Mouse (Mus musculus) left cerebral cortex, postnatal 4 days (tissue): ENCODE measurements around the gene Hepacam2. TPM values are rescaled to one million over a fixed set of nuclear protein-coding genes. Genes with fewer than 3 reads are reported as not detected.
"Not testable (repeated sequence)": the region's sequence is repeated elsewhere in the genome, so short reads cannot be mapped to it uniquely, and the experiment has no call there.

Experiments used
- DNase-seq: peaks from one replicate; pipeline ENCODE4 v3.0.0-alpha.2; 2022
- intact Hi-C: fragments of 180-260 bp; cut with DNase I; formaldehyde crosslinking; loops from one replicate; pipeline ENCODE4 v1.15.1; 2025
- total RNA-seq, 2 experiments: library from RNA; stranded (reverse); gene quantifications; 2 replicates each; pipeline ENCODE4 v1.2.3; 2021

Gene Hepacam2
- total RNA-seq: under 1 TPM; 0.77 to 0.80 TPM

DNA sequence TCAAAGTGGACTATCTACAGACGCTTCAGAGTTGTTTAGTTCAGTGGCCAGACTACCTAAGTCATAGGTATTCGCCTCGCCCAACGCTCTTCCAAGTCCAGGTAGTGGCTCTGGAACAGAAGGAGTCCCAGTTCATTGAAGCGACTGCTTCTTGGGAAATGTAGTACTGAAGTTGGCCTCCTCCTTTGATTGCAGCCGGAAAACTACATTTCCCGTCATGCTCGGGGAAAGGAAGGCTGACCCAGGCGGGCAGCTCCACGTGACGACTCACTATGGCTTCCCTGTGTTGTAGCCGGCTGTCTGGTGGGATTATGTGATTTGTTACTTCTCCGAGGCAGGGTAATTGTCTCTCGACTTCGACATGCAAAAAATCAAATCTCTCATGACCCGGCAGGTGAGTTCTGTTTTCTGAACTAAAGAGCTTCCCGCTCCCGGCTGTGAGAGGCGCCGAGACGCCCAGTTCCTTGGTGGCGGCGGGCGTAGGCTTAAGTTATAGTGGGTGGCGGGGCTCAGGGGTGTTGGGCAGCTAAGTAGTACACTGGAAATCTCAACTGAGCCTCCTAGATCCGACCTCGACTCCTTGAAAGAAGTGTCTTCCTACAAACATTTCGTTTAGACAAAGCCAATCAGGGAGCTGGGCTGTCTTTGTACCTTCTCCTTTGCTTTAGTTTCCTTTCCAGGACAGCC, at the start of gene Hepacam2, which contains the start of gene Vps50:
Gene Hepacam2, minus strand, starts transcription at position 137 of the 687 bp plus-strand sequence.
Gene Vps50, plus strand, starts transcription at position 221 of the 687 bp plus-strand sequence.
- DNase-seq: peak; percentile 88
- intact Hi-C loops: no loop called here

DNA sequence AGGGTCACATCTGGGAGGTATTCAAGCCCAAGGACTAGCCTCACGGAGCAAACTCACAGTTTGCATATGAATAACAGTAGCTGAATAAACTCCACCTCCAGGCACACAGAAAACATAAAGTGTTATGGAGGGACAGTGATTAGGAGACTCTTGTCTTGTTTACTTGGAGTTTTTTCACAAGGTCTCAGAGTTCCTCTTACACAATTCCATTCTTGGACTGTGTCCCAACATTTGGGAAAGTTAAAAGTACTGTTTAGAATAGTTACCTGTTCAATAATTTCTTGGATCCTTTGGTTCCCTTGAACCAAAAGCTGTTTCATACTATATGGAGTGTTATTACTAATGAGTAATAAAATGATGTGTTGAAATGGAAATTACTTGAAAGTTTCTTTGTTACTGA, 46.9 kb upstream of the Hepacam2 start:
- intact Hi-C loops: no loop called here
- no peak for DNase-seq

DNA sequence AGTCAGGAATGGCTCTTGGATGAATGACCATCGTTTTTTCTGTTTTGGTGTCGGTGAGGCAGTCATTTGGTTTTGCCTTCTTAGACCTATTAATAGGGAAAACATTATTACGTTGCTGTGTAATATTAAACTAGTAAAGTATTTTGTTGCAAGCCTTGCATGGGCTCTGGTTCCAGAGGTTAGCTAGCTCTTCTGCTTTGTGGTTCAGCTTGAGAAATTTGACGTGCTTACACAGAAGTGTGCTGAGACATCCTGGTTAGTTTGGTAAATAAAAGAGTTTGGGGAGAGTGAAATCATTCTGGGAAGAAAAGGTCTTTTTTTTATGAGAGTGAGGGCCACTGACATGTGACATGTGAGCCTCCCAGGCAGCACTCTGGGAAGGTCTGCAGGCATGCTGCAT, 45.8 kb upstream of the Hepacam2 start:
- DNase-seq: no peak
- intact Hi-C loops: no loop called here

DNA sequence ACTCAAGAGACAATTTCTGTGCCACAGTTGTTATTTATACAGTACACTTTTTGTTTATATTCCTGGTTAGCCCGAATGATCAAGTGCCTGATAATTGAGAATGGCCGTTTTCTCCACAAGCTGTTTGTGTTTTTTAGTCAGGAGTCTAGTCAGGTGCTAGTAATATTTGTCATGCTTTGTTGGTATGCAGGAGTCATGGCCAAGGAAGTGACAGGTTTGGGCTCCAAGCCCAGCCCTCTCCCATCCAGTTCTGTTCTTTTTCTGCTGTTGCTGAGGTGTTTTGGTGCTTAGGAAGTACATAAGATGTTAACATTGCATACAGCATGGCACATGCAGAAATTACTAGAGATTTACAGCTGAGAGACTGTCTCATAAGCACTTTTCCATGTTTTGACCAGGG, 41.4 kb upstream of the Hepacam2 start:
- intact Hi-C loops: no loop called here
- DNase-seq: no peak

DNA sequence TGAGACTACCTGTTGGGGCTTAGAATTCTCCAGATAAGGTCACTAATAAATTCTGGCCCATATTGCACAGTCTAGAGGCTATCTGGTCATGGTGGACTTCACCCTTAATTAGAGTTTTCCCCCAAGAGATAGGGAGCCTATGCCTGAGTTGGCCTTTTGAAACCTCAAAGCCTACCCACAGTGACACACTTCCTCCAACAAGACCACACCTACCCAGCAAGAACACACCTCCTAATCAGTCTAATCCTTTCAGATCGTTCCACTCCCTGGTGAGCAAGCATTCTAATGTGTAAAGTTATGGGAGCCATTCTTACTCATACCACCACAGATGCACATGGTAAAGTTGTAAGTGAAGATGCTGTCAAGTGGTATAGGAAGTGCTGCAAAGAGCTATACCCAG, 38.0 kb upstream of the Hepacam2 start:
- intact Hi-C loops: no loop called here

DNA sequence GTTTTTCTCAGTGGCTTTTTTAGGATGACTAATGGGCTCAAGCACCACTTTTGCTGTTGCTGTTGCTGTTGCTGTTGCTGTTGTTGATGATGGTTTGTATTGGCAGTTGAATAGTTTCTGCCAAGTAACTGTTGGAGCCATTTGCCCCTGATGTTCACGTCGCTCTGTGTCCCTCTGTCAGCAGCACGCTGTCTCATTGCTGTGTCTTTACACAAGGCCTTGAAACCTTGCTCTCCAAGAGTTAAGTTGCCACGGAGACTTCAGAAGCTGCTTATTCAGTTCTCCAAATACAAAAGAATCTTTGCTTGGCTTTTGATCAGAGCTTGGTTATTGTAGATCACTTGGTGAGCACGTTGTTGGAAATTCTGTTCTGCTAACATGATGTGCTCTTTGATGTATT, 33.3 kb upstream of the Hepacam2 start:
- no peak for DNase-seq
- intact Hi-C loops: no loop called here

More for the DNA sequence above, 38.0 kb upstream of the Hepacam2 start:
- DNase-seq: no peak

DNA sequence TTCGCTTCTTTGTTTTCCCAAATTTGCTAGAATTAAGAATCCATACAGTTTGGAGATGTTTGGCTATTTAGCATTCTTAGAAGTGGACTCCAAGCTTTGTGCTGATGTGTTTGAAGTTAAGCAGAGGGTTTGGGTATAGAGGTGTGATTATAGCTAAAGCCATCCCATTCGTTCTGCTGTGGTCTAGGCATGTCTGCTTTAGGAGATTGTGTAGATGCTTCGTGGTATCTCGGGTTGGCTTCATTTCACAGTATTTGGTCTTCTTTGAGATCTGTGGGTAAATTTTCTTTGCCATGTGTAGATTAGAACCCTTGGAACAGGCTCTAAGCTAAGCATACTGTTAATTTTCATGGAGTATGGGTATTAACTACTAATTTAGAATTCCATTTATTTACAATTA, 30.1 kb upstream of the Hepacam2 start:
- no peak for DNase-seq

DNA sequence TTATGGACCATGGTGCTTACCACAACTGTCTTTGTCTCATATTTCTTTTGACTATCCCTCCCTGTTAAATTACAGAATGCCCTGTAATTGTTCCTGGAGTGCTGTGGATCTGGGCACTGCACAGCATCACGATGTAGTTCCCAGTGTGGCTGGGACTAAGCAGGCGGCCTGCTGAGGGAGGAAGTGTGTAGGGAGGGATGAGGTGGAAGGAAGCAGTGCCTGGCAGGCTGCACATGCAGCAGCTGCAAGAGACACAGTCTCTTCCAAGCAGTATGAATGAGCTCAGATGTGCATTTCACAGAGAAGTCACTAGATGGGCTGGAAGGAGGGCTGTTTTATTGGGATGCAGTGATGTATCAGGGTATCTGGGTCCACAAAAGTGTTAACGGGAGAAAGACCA, 14.5 kb upstream of the Hepacam2 start:
- intact Hi-C loops: loop anchor here (5.0 kb wide), 1 partner anchor 1870 kb away; the partner anchor contains the start of gene Asb4

More for the DNA sequence above, 30.1 kb upstream of the Hepacam2 start:
- intact Hi-C loops: no loop called here

DNA sequence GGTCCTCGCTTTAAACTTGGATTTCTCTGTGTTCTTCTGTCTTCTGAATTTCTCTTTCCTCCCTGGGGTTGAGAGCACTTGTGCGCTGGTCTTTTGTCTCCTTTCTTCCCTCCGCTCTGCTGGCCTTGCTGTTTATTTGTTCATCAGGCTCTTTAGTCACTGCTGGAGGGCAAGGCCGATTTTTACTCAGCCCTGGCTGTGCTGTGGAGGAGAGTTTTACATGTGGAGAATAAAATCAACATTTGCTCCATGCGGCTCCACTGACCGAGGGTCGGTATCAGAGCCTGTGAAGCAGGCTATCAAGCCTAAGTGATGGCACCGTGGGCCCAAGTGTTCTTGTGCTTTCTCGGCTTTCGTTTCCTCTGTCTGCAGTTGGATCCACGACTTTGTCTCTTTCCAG, 13.5 kb upstream of the Hepacam2 start:
- intact Hi-C loops: loop anchor here (5.0 kb wide), 1 partner anchor 1871 kb away; the partner anchor contains the start of gene Asb4
- peak; percentile 39 for DNase-seq

More for the DNA sequence above, 14.5 kb upstream of the Hepacam2 start:
- peak; percentile 68 for DNase-seq

DNA sequence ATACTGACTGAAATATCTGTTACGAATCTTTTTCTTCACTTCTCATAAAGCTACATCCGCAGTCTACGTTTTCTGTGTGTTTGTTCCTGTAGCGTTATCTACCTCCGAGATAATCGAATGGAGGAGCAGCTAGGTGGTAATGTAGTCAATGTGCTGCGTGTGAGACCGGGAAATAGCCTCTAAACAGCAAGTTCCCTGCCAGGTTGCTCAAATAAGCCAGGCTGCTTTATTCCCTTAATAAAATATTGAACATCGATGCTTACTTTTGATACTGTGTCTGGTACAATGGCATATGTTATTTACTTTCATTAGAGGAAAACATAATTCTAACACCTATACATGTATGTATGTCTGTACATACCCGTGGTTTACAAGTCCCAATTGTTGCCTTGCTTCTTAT, 13.0 kb upstream of the Hepacam2 start:
- DNase-seq: no peak
- intact Hi-C loops: loop anchor here (5.0 kb wide), 1 partner anchor 1871 kb away; the partner anchor contains the start of gene Asb4

DNA sequence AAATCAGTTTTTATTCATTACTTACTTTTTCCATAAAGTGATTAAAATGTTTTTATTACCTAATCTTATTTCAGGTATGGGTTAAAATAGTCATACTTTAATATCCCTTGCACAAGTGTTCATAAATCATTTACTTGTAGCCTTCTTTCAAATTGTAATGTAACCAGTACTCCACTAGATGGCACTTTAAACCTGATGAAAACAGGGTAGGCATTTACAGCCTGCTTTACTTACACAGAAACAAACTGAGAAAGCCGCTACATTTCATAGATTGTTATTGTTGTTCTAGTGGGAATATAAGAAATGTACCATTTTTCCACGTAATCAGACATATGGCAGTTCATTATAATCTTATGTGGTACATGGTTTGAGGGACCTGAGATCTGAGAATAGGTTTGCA, 11.7 kb upstream of the Hepacam2 start:
- intact Hi-C loops: loop anchor here (5.0 kb wide), 2 partner anchors 1603 to 1873 kb away; partner anchors contain the start of gene Asb4
- DNase-seq: no peak

DNA sequence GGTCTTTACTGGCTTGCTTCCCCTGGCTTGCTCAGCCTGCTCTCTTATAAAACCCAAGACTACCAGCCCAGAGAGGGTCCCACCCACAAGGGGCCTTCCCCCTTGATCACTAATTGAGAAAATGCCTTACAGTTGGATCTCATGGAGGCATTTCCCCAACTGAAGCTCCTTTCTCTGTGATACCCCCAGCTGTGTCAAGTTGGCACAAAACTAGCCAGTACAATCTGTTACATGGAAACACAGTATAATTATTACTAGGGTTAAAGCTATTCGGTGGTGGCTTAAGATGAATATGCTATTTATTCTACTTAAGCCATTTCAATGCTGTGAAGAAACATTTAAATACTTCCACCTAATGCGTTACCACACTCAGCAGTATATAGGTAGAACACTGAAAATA, 10.1 kb upstream of the Hepacam2 start:
- not testable (repeated sequence) for DNase-seq
- intact Hi-C loops: loop anchor here (5.0 kb wide), 1 partner anchor 1604 kb away; no protein-coding TSS in a partner anchor

DNA sequence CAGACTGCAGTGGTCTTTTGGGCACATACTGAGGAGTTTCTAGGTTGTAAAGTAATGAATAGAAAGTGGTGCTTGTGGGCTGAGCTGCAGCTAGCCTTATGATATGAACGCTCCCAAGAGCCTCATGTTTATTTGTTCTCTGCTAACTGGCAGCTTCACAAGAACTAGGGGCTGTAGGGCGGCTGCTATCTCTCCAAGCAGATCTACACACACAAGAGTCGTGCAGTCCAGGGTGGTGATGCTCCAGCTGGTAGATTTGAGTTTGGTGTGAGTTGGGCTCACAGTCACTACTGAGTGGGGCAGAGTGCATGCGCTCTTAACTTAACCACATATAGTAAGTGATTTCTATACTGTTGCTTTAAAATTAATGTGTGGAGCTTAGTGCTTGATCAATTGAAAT, 9.0 kb upstream of the Hepacam2 start:
- no peak for DNase-seq
- intact Hi-C loops: loop anchor here (5.0 kb wide), 1 partner anchor 1605 kb away; no protein-coding TSS in a partner anchor

DNA sequence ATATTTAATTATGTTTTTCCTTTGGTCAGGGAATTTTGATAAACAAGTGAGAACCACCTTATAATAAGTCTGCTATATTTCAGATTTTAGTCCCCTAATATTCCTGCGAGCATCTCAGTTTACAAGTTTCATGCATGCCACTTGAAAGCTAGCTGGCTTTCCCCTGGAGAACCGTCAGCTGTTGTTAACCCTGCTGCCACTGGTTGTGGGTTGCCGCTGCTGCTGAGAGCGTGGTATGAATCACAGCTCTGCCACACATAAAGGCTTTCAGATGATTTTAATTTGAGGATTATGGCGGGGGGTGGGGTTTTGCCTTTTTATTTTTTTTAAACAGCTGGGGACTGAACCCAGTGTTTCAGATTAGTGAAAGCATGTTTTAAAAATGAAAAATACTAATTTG, 7.2 kb upstream of the Hepacam2 start:
- intact Hi-C loops: loop anchor here (5.0 kb wide), 1 partner anchor 1607 kb away; no protein-coding TSS in a partner anchor
- DNase-seq: no peak

DNA sequence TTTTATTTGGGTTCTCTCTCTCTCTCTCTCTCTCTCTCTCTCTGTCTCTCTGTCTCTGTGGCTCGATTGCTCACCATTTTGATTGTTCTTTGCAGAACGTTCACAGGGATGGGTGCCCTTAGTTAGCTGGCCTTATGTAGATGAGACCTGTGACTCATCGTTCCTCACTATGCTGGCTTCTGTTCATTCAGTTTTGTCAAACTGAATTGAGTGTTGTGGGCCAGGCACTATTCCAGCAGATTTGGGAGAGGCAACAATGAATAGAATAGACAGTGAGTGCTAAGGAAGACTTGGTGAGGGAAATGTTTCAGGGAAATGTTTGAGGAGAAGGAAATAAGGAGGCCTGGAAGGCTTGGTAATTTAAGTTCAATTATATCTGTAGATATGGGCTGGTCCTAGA, 2.2 kb upstream of the Hepacam2 start:
- no peak for DNase-seq
- intact Hi-C loops: loop anchor here (5.0 kb wide), 1 partner anchor 1237 kb away; no protein-coding TSS in a partner anchor

DNA sequence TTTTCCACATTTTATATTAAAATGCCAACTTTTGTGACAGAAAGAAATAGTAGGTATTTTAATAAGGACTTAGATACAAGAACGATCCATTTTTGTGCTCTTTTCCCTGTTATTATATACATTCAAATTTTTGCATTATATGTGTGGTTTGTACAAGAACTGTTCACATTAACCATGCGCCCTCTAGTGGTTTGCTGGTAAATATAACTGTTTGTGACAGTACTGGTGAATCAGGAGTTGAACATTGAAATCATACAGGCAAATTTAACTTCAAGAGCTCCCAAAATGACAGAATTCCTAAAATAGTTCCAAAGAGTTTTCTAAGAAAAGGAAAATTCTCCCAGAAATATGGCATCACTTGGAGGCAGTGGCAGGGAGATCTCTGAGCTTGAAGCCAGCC, 1.9 kb downstream of the Hepacam2 start:
- no peak for DNase-seq
- intact Hi-C loops: no loop called here

DNA sequence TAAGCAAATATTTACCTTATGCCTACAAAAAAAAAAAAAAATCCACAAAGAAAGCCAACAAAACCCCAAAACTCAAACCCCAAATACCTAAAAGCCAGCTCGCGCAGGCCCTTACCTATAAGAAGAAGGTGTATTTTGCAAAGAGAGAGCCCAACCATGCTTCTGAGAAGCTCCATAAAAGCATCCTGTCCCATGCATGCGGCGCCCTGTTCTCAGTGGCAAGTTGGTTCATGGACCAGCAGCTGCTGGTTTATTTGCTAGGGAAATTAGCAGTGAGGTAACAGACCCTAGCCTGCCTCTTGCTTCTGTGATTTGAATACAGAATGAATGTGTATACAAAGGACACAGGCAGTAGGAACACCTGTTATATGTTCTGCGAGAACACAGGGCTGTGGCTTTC, 3.8 kb downstream of the Hepacam2 start:
- no peak for DNase-seq
- intact Hi-C loops: no loop called here

DNA sequence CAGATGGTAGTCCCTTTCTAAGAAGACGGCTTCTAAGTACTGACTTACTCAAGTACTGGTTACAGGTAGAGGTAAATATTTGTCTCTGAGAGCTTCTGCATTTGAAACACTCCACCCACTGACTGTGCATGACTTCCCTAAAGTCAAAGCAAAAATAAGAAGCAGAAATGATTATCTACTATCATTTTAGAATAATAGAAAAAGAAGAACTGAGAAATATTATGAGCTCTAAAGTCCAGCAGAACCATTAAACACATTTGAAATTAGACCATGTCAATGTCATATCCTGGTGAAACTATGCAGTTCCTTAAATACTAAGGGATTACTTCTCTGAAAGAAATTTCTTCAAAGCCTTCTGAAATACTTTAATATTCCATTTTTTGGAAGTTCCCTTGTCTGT, 10.7 kb downstream of the Hepacam2 start:
- no peak for DNase-seq
- intact Hi-C loops: no loop called here

DNA sequence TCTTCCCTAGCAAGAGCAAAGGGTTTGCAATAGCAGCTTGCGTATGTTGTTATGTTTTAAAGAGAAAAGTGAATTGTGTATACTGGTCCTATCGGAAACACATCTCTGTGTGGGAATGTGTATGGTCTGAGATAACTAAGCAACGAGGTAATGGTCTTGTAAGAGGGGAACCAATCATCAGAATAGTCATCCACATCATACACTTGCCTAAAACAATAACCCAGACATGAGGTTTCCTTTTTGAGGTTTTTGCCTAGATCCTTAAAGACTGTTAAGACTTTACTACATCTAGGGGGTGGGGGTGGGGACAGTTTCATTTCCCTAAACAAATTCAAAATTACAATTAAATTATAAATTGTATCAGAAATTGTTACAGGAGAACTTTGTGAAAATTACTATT, 13.0 kb downstream of the Hepacam2 start:
- intact Hi-C loops: no loop called here
- DNase-seq: no peak

DNA sequence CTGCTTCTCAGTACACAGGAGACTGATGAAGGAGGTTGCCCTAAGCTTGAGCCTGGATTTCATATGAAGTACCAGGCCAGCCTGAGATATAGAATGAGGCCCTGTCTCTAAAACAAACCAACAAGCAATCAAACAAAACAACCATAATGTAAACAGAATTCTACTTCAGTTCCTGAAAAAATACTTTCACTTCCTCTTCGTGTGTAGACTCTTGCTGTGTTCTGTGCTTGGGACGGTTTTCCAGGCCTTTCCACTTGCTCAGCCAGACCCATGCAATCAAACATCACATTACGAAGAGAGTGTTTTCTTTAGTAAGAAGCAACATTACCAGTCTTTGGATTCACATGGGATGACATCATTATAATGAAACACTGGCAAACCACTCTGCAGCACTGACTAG, 16.4 kb downstream of the Hepacam2 start:
- intact Hi-C loops: no loop called here
- DNase-seq: no peak

DNA sequence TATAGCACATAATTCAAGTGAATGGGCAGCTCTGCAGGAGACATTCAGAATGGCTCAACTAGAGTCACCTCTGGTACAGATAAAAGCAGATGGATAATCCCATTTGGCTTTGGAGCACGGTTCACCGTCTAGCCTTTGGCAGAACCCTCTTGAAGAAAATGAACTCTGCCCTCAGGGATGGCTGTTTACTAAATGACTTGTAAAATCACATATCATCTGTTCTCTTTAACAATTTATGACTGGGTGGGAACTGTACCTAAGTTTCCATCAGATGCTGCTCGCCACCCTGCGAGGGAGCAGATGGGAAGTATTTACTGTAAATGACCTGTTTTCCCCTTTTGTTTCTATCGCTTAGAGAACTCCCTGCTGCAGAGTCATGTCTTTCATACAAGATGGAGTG, 18.2 kb downstream of the Hepacam2 start:
- intact Hi-C loops: no loop called here
- no peak for DNase-seq

DNA sequence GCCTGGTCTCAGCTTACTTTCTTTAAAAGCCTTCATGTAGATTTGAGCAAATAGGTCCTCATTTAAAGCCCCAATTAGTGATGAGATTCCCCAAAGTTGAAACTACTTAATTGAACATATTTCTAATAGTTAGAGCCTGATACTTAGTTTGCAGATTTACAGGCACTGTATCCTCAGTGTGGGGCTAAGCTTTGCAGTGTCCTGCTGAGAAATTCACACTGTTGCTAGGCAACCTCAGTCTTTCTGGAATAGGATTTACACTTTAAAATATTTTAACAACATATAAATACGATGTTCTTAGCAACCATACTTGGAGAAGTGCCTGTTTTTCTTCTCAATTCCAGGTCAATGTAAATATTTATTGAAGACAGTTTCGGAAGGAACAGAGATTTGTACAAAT, 21.8 kb downstream of the Hepacam2 start:
- intact Hi-C loops: no loop called here
- no peak for DNase-seq
